Mouse (Mus musculus) kidney, postnatal 25 days (tissue): ENCODE measurements at regions not wholly inside any gene's neighbourhood (a gene's known extent, or its start where the extent isn't known, plus 50 kb on each side); places are given as distances from the start of the nearest gene placed in this dataset.

Experiments used
- DNase-seq, 2 experiments: peaks; one replicate each; pipeline ENCODE4 v3.0.0; 2021; ENCODE audit warnings: mixed read lengths in 2 of 2

GRCm38 (mm10) chr8:100796628-100797027 is 1380.4 kb upstream of the Cdh8 start:
- no peak for DNase-seq

GRCm38 (mm10) chr8:100793951-100794350 is 1377.7 kb upstream of the Cdh8 start:
- no peak for DNase-seq

- DNase-seq, result no peak
Measured at GRCm38 (mm10) chr8:100790592-100791141, 1374.4 kb upstream of the Cdh8 start.

GRCm38 (mm10) chr8:100788132-100788531 is 1371.9 kb upstream of the Cdh8 start:
- no peak for DNase-seq

GRCm38 (mm10) chr8:100772742-100773370 is 1356.6 kb upstream of the Cdh8 start:
- DNase-seq, result peak; percentile 31 to 54

GRCm38 (mm10) chr8:100769617-100770016 is 1353.3 kb upstream of the Cdh8 start:
- DNase-seq, result no peak

GRCm38 (mm10) chr8:100733927-100734326 is 1317.7 kb upstream of the Cdh8 start:
- DNase-seq, result peak in 1 of 2 experiments; percentile 7

- no peak for DNase-seq
Measured at GRCm38 (mm10) chr8:100702365-100702764, 1286.1 kb upstream of the Cdh8 start.

- no peak for DNase-seq
Measured at GRCm38 (mm10) chr8:100695043-100695442, 1278.8 kb upstream of the Cdh8 start.

GRCm38 (mm10) chr8:100678580-100678979 is 1262.3 kb upstream of the Cdh8 start:
- DNase-seq, result no peak
